Mouse (Mus musculus): ENCODE measurements around the gene Pomt2.

DNA sequence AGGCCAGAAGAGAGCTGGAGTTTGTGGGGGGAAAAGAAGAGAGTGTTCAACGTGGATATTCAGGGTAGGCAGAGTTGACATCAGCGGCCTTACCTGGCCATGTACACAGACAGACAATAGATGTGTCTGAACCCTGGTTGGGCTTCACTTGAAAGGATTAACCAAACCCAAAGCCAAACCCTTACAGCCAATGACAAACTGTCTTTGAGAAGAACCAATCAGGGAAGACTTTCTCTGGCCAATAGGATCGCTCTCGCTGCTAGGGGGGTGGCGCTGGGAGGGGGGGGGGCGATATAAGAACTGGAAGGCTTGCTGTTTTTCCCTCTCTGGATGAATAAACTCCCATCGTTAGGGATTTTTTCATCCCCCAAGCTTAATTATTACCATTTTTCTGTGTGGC is 60.5 kb downstream of the Pomt2 start:
- no peak for TF ChIP-seq GATA1 (IDR thresholded peaks at IDR 0.05; ENCODE audit: low read length)
- no peak for TF ChIP-seq TAL1 (IDR thresholded peaks at IDR 0.05; ENCODE audit: low read length)
